Comparison of ENCODE assay signal across 8 mouse cellular contexts in the genomic region with DNA sequence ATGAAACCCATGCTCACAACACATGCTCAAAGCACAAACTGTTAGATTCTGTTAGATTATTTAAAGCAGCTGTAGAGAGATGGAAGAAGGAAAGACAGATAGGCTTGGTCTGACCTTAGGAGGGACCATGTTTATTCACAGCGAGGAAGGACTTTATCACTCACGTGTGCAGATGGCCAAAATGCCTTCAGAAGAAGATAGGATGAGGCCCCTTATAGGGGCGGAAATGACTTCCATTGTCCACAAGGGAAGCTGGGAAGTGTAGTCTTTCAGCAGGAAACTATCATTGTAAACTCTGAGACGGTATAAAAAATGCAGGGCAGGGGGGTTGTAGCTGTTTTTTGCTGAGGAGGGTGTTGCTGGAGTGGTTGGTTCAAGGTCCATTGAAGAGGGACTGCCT. TPM values are rescaled to one million over a fixed set of nuclear protein-coding genes. Genes with fewer than 3 reads are reported as not detected.
DNase-seq lines count a peak whose midpoint lies in the region; ATAC-seq lines count a peak whose summit lies in the region.

Gene Tfpi, minus strand, starts transcription at position 199 of the 400 bp plus-strand sequence.

- peak within 1 kb of the TSS; percentile 50 for H3K4me3 ChIP-seq in heart, embryonic 12.5 days
- H3K4me3 ChIP-seq in limb, embryonic 10.5 days: peak within 1 kb of the TSS; percentile 30
- H3K4me3 ChIP-seq in midbrain, embryonic 13.5 days (replicated peaks): no peak within 1 kb of the TSS

- peak within 1 kb of the TSS; percentile 78 for H3K4me2 ChIP-seq in heart, embryonic 12.5 days
- H3K4me2 ChIP-seq in midbrain, embryonic 13.5 days (replicated peaks): no peak within 1 kb of the TSS

- no peaks in the 10 kb centered on the region for H3K9me3 ChIP-seq in heart, embryonic 12.5 days (replicated peaks)
- H3K9me3 ChIP-seq in limb, embryonic 10.5 days (replicated peaks): no peaks in the 10 kb centered on the region
- H3K9me3 ChIP-seq in midbrain, embryonic 13.5 days: no peaks in the 10 kb centered on the region

- H3K9ac ChIP-seq in heart, embryonic 12.5 days: peak within 1 kb of the TSS; percentile 79
- no peak within 1 kb of the TSS for H3K9ac ChIP-seq in midbrain, embryonic 13.5 days (replicated peaks)

- peaks cover 35% of the 10 kb centered on the region for H3K4me1 ChIP-seq in heart, embryonic 12.5 days (replicated peaks)
- H3K4me1 ChIP-seq in limb, embryonic 10.5 days: peaks cover 33% of the 10 kb centered on the region
- 0 out of 2 replicates have a peak, but pooled peaks cover 3% of the 10 kb centered on the region for H3K4me1 ChIP-seq in midbrain, embryonic 13.5 days (replicated peaks)

- no peaks in the 10 kb centered on the region for H3K27me3 ChIP-seq in heart, embryonic 12.5 days (replicated peaks)
- H3K27me3 ChIP-seq in limb, embryonic 10.5 days (ENCODE audit: low read depth, poor library complexity, severe bottlenecking): no peaks in the 10 kb centered on the region
- H3K27me3 ChIP-seq in midbrain, embryonic 13.5 days: no peaks in the 10 kb centered on the region

- DNase-seq in embryo, embryonic 10 days (ENCODE audit: low spot score): peak; percentile 48
- no peak for DNase-seq in embryo, embryonic 9.5 days (ENCODE audit: extremely low spot score)
- DNase-seq in adrenal gland, postnatal 10 days: peak; percentile 26
- no peak for DNase-seq in limb, embryonic 10.5 days (ENCODE audit: low spot score)
- no peak for DNase-seq in right cerebral cortex, adult 2 months (ENCODE audit: low spot score in 2 of 2)
- no peak for DNase-seq in layer of hippocampus, adult 11-12 months (ENCODE audit: low spot score)

- peaks cover 13% of the 10 kb centered on the region for H3K36me3 ChIP-seq in heart, embryonic 12.5 days
- no peaks in the 10 kb centered on the region for H3K36me3 ChIP-seq in limb, embryonic 10.5 days
- no peaks in the 10 kb centered on the region for H3K36me3 ChIP-seq in midbrain, embryonic 13.5 days

- ATAC-seq in heart, embryonic 12.5 days (ENCODE audit: insufficient number of reproducible peaks, low FRiP score): peak; percentile 78
- ATAC-seq in midbrain, embryonic 13.5 days: no peak

- H3K27ac ChIP-seq in heart, embryonic 12.5 days (ENCODE audit: poor library complexity, severe bottlenecking): peak within 1 kb of the TSS; percentile 98
- peak within 1 kb of the TSS; percentile 65 for H3K27ac ChIP-seq in limb, embryonic 10.5 days
- H3K27ac ChIP-seq in midbrain, embryonic 13.5 days: no peak within 1 kb of the TSS

- WGBS in heart, embryonic 12.5 days: 14% methylated on average over 4 of the region's 4 CpGs
- 63% methylated on average over 4 of the region's 4 CpGs for WGBS in limb, embryonic 10.5 days
- 74% methylated on average over 4 of the region's 4 CpGs for WGBS in midbrain, embryonic 13.5 days

RNA-seq across cellular contexts. Expression of gene Tfpi, which starts in this region (rescaled TPM):
- total RNA-seq in adrenal gland, postnatal 10 days (2021): 10 to 100 TPM; 37.4 to 47.0 TPM
- 78.8 and 80.0 TPM in 2 replicates for polyA plus RNA-seq in heart, embryonic 12.5 days (2016; fragmentation: Nextera tagmentation; extraction: Ambion mirVana)
- polyA plus RNA-seq in limb, embryonic 10.5 days (2016; fragmentation: Nextera tagmentation; extraction: Ambion mirVana): 12.5 and 13.9 TPM in 2 replicates
- polyA plus RNA-seq in midbrain, embryonic 13.5 days (2015; fragmentation: Nextera tagmentation; extraction: Ambion mirVana): 13.6 and 15.0 TPM in 2 replicates

Comparison
In these comparisons a context has a peak if more than half of its experiments do, and no peak if none do; other contexts are left out.
1. DNase-seq: peak in embryo, embryonic 10 days (single experiment) and adrenal gland, postnatal 10 days (single experiment); none in embryo, embryonic 9.5 days (single experiment), limb, embryonic 10.5 days (single experiment), right cerebral cortex, adult 2 months (0 of 2) and layer of hippocampus, adult 11-12 months (single experiment).